Mouse (Mus musculus) embryo, embryonic 11 days (tissue): ENCODE data around the gene Gm47985.
"Not testable (repeated sequence)": the region's sequence is repeated elsewhere in the genome, so short reads cannot be mapped to it uniquely, and the experiment has no call there.

Experiments
- DNase-seq: peaks from one replicate; pipeline ENCODE4 v3.0.0-alpha.2; 2015

The Gm47985 gene

GRCm38 (mm10) chr1:151182266-151182665 lies at the start of gene Gm47985:
Gene Gm47985, plus strand, starts transcription at chr1:151182537.
- not testable (repeated sequence) for DNase-seq

GRCm38 (mm10) chr1:151132686-151133085 lies 49.7 kb upstream of the Gm47985 start:
- DNase-seq: no peak

DNA sequence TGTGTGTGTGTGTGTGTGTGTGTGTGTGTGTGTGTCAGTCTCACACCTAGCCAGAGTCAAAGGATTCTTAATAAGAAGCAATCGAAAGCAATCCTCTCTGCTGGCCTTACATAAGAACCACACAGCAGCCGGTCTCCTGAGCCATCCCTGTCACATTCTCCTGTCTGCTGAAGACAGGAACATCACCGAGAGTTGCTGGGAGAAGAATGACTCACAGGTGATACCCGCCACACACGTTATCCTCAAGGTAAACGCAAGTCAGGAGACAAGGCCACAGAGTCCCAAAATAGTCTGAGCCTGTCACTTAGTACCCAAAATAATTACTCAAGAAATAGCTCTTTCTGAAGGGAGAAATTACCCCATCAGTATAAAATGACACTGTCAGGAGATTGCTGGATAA lies 43.9 kb upstream of the Gm47985 start:
- DNase-seq: no peak

- DNase-seq: peak; percentile 6
These were observed 41.4 kb upstream of the Gm47985 start for GRCm38 (mm10) chr1:151140956-151141355.

- DNase-seq: no peak
These were observed 37.7 kb upstream of the Gm47985 start for GRCm38 (mm10) chr1:151144471-151145146.

DNA sequence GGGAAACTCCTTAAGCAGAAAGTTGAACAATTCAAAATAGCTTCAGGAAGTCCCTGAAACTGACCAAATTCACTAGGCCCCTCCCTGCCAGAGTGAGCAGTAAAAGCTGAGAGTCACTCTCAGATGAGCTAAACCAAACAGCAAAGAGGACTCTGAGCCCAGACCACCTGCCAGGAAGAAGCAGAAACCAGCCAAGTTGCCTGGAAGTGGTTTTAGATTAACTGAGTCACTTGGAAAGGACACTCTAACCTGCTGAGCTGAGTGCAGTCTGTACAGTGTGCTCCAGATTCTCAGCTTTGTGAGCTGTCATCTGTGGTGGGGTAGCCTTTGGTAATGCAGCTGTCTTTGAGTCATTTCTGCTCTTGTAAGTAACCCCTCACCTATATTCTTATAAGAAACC lies 34.5 kb upstream of the Gm47985 start:
- no peak for DNase-seq

DNA sequence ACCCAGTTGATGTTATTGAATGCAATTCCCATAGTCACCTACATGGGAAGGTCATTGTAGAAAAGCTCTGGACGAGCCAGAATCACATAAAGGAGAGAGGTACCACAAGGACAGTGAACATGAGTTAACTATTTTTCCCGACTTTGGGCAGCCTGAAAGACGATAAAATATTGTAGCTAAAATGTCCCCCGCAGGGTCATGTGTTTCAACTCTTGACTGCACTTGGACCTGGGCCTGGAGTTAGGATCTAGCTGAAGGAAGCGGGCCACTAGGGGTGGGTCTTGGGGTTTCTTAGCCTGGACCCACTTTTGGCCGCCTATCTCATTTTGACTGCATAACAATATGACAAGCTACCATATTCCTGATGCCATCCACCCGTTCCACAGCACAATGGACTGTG lies 32.1 kb upstream of the Gm47985 start:
- no peak for DNase-seq

DNA sequence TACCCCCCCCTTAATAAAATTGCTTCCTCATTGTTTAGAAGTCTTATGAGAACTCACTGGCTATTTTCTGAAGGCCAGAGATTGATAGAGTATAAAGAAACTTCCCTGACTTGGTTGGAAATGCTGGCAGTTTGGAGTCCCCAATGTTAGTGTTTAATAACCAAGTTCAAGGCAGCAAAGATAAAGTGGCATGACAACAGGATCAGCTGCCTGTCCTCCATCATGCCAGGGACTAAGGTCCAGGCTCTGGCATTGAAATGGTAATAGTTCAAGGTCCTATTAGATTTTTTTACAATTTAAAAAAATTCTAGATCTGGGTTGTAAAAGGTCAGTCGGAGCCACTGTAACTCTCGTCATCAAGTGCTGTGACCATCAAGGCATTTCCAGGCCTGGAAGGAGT lies 31.2 kb upstream of the Gm47985 start:
- DNase-seq: no peak

DNA sequence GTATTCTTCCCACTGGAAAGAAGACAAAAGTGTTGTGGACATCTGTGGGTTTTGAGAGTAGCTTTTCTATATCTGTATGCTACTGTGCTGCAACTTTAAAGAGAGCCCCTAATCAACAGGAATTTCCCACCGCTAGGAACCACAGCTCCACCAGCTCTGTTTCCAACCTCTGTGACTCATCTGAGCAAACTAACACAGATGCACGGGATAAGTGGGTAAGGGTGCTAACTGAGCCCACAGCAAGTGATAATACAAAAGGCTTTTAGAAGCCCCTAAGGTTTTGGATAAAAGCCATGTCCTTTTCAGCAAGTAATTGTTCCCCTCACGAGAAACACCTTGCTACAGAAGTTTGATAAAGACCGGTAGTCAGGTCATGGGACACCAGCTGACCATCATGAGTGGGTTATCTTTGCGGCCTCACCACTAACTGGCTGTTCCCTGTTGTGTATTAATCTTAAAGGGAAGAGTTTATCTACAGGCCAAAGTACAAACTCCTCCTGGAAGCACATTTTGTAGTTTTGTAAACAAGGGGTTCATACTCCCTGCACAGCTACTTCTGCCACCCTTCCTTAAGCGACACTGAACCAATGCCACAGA lies 29.2 kb upstream of the Gm47985 start:
- DNase-seq: no peak

DNA sequence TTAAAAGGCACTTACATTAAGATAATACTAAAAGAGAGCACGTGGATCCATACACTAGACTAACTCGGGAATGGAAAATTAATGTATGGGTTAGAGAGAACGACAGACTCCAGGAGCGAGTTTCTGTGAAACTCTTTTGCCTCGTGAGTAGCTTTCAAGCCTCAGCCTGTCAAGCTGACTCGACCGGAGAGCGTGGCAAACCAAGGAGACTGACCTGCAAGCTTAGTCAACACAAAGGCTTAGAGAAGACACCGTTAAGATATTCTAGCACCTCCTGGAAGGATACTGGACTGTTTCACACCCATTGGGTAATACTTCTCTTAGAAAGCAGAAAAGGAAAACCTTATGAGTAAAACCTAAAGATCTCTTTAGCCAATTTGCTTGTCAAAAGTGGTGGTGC lies 28.2 kb upstream of the Gm47985 start:
- DNase-seq: not testable (repeated sequence)

DNA sequence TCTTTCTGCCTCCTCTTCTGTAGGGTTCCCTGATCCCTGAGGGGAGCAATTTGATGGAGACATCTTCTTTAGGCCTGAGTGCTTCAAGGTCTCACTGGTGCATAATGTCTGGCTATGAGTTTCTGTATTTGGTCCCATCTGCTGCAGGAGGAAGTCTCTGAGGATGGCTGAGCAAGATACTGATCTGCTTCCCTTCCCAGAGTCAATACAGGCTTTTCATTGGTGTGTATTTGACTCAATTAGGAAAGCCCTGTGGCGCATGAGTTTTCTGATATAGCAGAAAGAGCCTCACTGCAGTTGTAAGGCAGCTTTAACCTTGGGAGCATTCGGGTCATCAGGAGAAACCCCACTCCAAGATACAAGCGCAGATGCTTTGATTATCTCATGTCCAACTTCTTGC lies 26.2 kb upstream of the Gm47985 start:
- no peak for DNase-seq

DNA sequence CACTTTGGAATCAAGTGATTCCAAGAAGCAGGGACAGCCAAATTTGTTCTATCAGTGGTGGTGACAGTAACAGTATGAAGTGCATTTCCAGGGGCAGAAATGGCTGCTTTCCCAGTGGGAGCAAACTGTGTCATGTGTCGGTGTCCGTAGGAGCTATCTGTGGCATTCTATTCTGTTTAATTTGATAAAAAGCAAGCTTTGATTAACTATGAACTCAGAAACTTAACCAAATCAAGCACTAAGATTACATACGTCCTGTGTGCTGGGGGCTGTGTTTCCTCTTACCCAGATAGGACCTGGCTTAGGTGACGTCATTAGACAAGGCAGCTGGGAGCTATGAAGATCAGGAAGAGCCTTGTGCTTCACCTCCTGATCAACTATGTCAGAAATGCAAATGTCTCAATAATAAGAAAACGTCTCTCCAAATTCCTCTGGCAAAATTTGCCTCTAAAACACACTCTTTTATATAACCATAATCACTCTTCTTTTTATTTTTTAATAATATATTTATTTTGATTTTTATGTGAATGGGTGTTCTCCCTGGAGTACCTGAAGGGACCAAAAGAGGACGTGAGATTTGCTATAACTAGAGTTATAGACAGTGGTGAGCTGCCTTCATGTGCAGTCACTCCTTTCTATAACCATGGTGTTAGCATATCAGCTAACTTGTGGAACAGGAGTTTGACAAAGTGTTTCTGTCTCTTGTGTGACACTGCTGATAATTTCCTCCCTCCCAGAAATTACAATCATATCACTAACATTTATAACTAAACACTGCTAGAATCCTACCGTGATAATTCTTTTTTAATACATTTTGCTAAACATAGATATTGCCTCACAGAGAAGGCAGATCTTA lies 25.3 kb upstream of the Gm47985 start:
- no peak for DNase-seq

DNA sequence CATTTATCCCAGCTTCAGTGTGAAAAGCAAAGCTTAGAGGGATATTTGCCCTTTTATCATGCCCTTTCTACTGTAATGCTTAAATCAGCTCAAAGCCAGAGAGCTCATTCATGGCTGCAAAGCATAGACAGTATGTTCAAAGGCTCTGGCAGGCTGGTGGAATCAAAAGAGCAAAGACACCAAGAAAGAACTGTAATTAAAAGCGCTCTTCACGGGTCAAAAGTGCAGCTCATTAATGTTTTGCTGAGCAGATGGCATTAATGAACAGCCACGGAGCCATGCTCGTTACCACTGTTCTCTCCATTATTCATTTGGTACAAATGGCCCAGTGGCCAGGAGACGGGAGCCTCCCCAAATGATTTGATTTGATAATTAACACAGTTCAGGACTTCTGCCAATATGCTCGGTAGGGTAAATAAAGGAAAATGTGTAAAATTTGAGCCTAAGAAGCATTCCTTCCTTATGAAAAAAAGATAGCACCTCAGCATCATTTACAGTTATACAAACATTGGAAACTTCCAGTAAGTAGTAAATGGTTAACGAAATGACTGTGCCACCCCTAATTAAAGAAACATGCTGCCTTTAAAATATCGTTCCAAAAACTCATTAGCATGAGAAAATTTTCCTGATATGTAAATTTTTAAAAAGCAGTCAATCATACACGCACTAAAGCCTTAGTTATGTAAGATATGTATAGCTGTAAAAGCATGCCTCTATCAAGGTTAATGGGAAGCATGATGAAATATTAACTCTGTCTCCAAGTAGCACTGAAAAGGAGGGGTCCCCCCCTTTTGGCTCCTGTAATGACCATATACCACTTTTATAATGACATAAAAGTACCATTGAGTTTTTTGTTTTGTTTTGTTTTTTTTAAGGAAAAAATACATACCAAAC lies 24.1 kb upstream of the Gm47985 start:
- DNase-seq: peak; percentile 42

DNA sequence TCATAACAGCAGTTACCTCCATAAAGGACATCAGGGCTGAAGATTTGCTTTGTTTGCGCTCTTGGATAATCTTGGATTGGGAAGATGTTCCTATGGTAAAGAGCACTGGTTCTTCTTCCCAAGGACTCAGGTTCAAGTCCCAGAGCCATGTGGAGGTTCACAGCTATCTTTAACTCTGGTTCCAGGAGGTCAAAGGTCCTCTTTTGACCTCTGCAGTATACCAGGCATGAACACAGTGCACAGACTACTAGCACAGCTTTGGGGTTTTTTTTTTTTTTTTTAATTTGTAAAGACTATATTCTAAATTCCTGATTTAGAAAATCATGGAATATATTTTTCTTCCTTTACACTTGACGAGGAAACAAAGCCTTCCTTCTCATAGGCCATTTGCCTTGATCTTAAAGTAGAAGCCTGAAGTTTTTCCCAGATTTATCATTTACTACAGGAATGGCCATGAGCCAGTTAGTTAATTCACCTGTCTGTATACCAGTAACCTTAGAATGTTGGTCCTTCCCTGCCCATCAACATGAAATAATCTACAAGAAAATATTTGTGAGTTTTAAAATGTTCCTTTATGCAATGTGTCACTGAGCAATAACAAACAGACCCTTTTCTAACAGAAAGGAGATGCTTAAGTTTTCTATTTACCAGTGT lies 23.4 kb upstream of the Gm47985 start:
- DNase-seq: no peak

GRCm38 (mm10) chr1:151166031-151166430 lies 16.3 kb upstream of the Gm47985 start:
- no peak for DNase-seq

- peak; percentile 33 for DNase-seq
These were observed 14.9 kb upstream of the Gm47985 start for GRCm38 (mm10) chr1:151167297-151168047.

DNA sequence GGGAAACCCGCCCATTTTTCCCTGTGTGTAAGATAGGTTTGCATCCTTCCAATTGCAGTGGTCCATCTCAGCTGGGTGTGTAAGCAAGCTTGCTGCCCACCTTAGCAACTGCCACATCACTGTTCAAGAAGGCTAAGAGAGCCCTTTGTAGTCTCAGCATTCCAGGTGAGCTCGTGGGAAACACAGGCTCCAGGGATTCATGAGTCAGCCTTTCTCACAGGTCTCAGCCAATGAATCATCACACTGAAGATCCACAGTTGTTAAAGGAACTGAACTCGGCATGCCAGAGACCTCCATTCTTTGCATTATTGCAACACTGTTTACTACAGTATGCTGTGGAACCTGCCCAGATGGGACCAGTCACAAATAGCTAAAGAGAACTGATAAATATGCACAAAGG lies 13.7 kb upstream of the Gm47985 start:
- DNase-seq: no peak

- no peak for DNase-seq
These were observed 10.5 kb upstream of the Gm47985 start for GRCm38 (mm10) chr1:151171572-151172461.

GRCm38 (mm10) chr1:151177030-151177936 lies 5.1 kb upstream of the Gm47985 start:
- peak; percentile 73 for DNase-seq

DNA sequence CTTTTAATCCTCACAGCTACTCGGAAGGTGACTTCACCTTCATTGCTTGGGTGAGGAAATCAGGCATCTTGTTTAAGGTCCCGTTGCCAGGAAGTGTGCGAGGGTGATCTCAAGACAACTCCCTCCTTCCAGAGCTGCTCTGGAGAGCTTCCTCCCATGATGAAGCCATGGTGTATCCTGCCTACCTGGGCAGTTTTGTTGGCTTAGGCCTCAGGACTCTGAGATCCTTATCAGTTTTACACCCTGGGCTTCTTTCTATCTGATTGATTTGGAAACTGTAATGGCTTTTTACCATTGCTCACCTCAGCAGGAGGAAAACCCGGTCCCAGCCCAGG lies 4.4 kb upstream of the Gm47985 start:
- no peak for DNase-seq
